Mouse (Mus musculus) erythroblast, embryonic 14.5 days (primary cell): Measurements from ENCODE around the gene Iffo2. TPM values are rescaled to one million over a fixed set of nuclear protein-coding genes. Genes with fewer than 3 reads are reported as not detected.
A peak's percentile ranks its signal among the peaks of the same experiment; 100 is the strongest.

Source experiments
- H3K27me3 ChIP-seq: 2 replicates; pipeline ENCODE4 v1.6.1; 2012; ENCODE audit warnings: inconsistent platforms; ENCODE audit not compliant: control insufficient read depth
- H3K36me3 ChIP-seq: 2 replicates; pipeline ENCODE4 v1.6.1; 2012; ENCODE audit warnings: mild to moderate bottlenecking, inconsistent platforms; ENCODE audit not compliant: control insufficient read depth
- H3K4me1 ChIP-seq: 2 replicates; pipeline ENCODE4 v1.6.1; 2012; ENCODE audit warnings: inconsistent platforms; ENCODE audit not compliant: control insufficient read depth
- H3K4me3 ChIP-seq: replicated peaks from 2 replicates; pipeline ENCODE3; 2012; ENCODE audit warnings: moderate library complexity, mild to moderate bottlenecking, inconsistent platforms
- H3K9me3 ChIP-seq: 2 replicates; pipeline ENCODE4 v1.6.1; 2012; ENCODE audit warnings: low read length, inconsistent platforms, mixed read lengths; ENCODE audit not compliant: control insufficient read depth
- GATA1 ChIP-seq: IDR thresholded peaks from 2 replicates; pipeline ENCODE4 v1.6.1; 2012; ENCODE audit warnings: low read length, inconsistent platforms, mixed read lengths
- TAL1 ChIP-seq: IDR thresholded peaks from 3 replicates; pipeline ENCODE4 v1.6.1; 2012; ENCODE audit warnings: low read length, inconsistent platforms, mixed read lengths
- polyA plus RNA-seq: library from polyadenylated mRNA; stranded (reverse); fragments of >175 nt; gene quantifications from 2 replicates; pipeline ENCODE4 v1.2.3, GENCODE M21; 2012

The Iffo2 gene
- polyA plus RNA-seq, 1 experiment: not detected

DNA sequence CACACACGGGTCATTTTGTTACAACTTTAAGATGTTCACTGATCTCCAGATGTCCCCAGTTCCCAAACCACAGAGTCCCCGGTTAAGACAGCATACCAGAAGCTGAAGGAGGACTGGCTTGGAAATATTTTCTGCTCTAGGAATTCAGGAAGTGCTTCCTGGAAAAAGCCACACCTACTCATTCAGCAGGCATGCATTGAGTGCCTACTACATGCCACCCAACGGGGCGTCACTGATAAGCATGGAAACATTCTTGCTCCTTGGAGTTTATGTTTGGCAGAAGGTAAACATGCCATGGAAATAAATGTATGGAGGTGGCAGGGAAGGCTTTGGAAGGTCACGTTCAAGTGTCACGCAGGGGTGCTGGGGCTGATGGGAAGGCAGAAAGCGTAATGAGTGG lies 19.1 kb downstream of the Iffo2 start:
- no peaks in the 10 kb centered on the region for H3K4me1 ChIP-seq
- no peaks in the 10 kb centered on the region for H3K27me3 ChIP-seq
- no peaks in the 10 kb centered on the region for H3K36me3 ChIP-seq
- TF ChIP-seq TAL1: no peak
- no peak for TF ChIP-seq GATA1
- H3K9me3 ChIP-seq: no peaks in the 10 kb centered on the region
- no peak overlapping the region for H3K4me3 ChIP-seq

DNA sequence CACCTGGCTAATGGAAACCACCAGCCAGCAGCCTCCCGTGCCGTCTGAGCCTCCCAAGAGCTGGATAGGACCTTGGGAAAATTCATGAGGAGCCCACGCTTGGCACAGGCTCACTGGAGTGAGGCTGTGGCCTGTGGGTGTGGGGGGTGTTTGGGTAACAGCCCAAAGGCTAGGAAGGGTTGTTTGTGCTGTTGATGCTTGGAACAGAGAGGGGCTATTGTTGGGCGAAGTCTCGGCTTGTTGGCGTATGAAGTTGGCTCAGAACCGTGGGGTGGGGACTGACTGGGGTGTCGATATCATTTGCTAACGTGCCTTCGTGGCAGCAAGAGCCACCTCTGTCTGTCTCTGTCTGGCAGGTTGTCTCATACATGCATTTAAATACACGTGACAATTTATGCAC lies 24.9 kb downstream of the Iffo2 start:
- no peaks in the 10 kb centered on the region for H3K27me3 ChIP-seq
- no peaks in the 10 kb centered on the region for H3K36me3 ChIP-seq
- no peaks in the 10 kb centered on the region for H3K4me1 ChIP-seq
- H3K9me3 ChIP-seq: no peaks in the 10 kb centered on the region
- H3K4me3 ChIP-seq: no peak overlapping the region
- TF ChIP-seq TAL1: no peak
- no peak for TF ChIP-seq GATA1

DNA sequence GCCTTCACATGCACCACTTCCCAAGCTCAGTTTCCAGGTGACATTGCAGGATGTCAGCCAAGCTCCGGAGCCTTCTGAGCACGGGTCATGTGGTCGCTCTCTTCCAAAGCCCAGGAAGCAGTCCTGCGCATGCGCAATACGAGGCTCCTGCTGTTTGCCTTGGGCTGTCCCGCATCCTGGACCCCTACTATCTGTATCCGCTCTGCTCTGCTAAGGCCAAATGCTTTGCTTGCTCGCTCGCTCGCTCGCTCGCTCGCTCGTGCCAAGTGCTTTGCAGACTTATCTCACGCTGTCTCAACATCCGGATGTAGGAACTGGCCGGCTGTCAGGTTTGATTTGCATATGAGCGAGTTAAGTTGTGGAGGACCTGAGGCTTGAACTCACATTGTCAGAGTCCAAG lies 25.6 kb downstream of the Iffo2 start:
- Histone ChIP-seq H3K27me3 (no peaks in the 10 kb centered on the region), H3K9me3 (no peaks in the 10 kb centered on the region), H3K36me3 (no peaks in the 10 kb centered on the region), H3K4me1 (no peaks in the 10 kb centered on the region), H3K4me3 (no peak overlapping the region)
- TF ChIP-seq GATA1: no peak
- TF ChIP-seq TAL1: no peak

DNA sequence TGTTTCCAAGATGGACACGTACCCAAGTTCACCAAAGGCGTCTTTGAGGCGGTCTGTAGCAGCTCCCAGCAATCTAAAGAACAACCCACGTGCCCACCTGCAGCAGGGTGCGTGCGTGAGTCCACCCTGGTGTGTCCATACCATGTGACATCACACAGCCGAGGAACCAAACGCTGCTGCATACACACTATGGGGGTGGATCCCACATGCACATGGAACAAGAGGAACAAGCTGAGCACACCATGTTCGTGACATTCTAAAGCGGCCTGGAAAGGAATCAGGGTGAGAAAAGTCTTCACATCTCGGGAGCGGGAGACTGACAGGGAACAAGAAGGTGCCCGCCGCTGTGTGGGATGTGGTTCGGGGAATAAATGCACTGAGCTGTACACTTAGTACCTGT lies 38.0 kb downstream of the Iffo2 start:
- Histone ChIP-seq H3K9me3 (no peaks in the 10 kb centered on the region), H3K4me1 (no peaks in the 10 kb centered on the region), H3K4me3 (no peak overlapping the region), H3K27me3 (peaks cover 15% of the 10 kb centered on the region), H3K36me3 (no peaks in the 10 kb centered on the region)
- no peak for TF ChIP-seq GATA1
- no peak for TF ChIP-seq TAL1

DNA sequence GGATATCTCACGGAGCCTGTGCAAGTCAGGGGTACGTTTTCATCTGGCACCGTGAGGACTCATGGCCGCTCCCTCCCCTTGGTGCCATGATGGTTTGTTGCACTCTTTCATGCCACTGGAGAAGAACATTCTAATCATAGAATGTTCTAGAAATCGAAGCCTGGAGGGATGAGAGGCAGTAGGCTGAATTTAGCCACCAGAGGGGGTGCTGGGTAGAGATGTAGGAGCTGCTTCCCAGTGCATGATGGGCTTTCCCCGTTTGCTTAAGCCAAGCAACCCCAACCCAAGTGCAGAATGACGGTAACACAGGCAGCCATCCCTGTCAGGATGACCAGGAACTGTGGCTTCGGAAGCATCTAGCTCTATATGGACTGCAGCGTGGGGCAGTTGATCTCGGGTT lies 40.4 kb downstream of the Iffo2 start:
- TF ChIP-seq TAL1 (no peak), GATA1 (no peak)
- H3K4me1 ChIP-seq: peaks cover 19% of the 10 kb centered on the region
- peaks cover 39% of the 10 kb centered on the region for H3K27me3 ChIP-seq
- no peak overlapping the region for H3K4me3 ChIP-seq
- H3K9me3 ChIP-seq: peaks cover 16% of the 10 kb centered on the region
- no peaks in the 10 kb centered on the region for H3K36me3 ChIP-seq

DNA sequence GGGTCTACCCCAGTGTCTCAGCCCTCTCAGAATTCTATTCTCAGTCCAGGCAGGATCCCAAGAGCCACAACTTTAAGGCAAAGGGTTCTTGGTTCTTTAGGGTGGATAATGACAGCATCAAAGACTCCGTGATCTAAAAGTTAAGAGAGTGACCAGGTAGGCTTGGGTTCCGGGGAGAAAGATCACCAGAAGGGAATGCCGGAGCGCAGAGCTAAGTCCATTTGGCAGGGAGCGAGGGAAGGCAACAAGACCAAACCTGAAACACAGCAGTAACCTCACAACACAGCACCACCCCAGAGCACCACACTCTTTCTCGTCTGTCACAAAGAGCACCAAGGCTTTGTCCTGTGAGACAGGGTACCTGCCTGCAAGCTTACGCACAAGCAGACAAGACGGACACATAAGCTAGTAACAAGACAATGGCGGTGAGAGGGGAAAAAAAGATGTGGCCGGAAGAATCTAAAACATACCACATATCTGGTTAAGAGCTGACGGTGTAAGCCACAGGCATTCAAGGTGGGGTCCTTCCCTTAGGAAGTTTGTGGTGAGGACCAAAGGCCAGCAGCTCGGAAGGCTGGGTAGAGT lies 42.7 kb downstream of the Iffo2 start:
- peaks cover 19% of the 10 kb centered on the region for H3K4me1 ChIP-seq
- no peak for TF ChIP-seq TAL1
- TF ChIP-seq GATA1: no peak

DNA sequence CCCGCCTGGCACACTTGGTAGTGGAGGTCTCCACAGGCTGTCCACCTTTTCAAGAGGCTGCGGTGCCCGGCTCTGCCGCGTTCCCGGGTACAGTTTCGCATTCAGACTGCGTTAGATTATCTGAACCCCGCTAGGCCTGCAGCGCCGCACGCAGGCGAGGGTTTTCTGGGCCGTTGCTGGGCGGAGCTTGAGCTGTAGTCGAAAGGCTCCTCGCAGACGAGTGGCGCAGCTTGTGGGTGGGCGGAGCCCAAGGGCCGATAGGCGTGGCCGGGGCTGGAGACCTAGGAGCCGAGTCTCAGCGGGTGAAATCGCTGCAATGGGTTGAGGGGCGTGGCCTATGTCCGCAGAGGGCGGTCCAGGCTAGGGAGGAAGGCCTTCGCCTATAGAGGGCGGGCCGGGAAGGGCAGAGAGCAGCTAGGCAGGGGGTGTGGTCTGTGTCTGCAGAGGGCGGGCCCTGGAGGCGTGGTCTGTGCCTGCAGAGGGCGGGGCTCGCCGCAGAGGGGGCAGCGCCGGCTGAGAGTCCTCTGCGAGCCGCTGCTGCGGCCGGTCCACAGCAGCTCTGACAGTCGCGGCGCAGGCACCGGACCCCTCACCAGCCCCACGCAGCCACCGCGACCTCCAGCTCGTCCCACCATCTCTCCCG lies 43.9 kb downstream of the Iffo2 start:
- Histone ChIP-seq H3K27me3 (peaks cover 68% of the 10 kb centered on the region), H3K4me1 (peaks cover 19% of the 10 kb centered on the region)

More for the DNA sequence above, 42.7 kb downstream of the Iffo2 start:
- Histone ChIP-seq H3K36me3 (no peaks in the 10 kb centered on the region), H3K4me3 (no peak overlapping the region), H3K27me3 (peaks cover 59% of the 10 kb centered on the region), H3K9me3 (peaks cover 16% of the 10 kb centered on the region)

DNA sequence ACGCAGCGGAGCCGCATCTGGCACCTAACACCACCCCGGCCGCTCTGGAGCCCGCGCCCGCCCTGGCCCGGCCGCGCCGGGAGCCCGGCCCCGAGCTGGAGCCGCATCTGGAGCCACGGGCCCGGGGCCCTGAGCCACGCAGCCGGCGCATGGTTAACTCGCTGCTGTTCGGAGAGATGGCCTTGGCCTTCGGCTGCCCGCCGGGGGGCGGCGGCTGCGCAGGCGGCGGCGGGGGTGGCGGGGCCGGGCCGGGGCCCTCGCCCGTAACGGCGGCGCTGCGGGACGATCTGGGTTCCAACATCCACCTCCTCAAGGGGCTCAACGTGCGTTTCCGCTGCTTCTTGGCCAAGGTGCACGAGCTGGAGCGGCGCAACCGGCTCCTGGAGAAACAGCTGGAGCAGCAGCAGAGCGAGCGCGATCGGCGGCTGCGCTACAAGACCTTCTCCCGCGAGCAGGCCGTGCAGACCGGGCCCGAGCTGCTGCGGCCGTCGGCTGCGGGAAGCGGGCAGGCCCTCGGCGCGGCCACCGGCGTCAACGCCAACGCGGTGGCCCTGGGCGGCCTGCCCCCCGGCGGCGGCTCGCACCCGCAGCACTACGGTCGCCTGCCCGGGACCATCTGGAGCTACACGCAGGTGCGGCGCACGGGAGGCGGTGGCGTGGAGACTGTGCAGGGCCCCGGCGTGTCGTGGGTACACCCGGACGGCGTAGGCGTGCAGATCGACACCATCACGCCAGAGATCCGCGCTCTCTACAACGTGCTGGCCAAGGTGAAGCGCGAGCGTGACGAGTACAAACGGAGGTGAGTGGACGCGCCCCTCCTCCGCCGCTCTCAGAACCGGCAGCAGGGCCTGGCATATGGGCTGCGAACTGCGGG lies 44.7 kb downstream of the Iffo2 start:
- Histone ChIP-seq H3K36me3 (no peaks in the 10 kb centered on the region), H3K4me1 (peaks cover 19% of the 10 kb centered on the region), H3K4me3 (peak overlapping the region; percentile 62), H3K27me3 (peaks cover 72% of the 10 kb centered on the region), H3K9me3 (peaks cover 16% of the 10 kb centered on the region)
- no peak for TF ChIP-seq TAL1
- no peak for TF ChIP-seq GATA1

More for the DNA sequence above, 43.9 kb downstream of the Iffo2 start:
- Histone ChIP-seq H3K9me3 (peaks cover 16% of the 10 kb centered on the region), H3K4me3 (peak overlapping the region; percentile 62), H3K36me3 (no peaks in the 10 kb centered on the region)
- TF ChIP-seq GATA1: no peak
- no peak for TF ChIP-seq TAL1

DNA sequence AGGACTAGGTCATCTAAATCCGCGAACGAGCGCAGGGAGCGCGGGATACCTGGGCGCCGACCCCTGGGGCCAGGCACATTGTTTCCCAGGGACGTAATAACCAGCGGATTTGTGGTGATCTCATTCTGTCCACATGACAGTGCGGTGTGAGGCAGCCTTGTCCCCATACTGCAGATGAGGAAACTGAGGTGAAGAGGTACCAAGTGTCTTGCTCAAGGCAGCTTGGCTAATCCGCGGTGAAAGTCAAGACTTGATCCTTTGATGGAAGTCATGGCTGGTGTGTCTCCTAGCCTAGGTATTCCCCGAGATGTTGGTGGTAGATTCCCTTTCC lies 45.3 kb downstream of the Iffo2 start:
- Histone ChIP-seq H3K4me1 (peaks cover 19% of the 10 kb centered on the region), H3K27me3 (peaks cover 74% of the 10 kb centered on the region), H3K36me3 (no peaks in the 10 kb centered on the region), H3K4me3 (peak overlapping the region; percentile 62), H3K9me3 (peaks cover 16% of the 10 kb centered on the region)
- no peak for TF ChIP-seq GATA1
- no peak for TF ChIP-seq TAL1
